Mouse (Mus musculus) myocyte (in vitro differentiated cells): Measurements from ENCODE around the gene Gm14569. TPM values are rescaled to one million over a fixed set of nuclear protein-coding genes. Genes with fewer than 3 reads are reported as not detected.

Experiments
- H3K27me3 ChIP-seq: one replicate; pipeline ENCODE4 v1.6.1; 2011; ENCODE audit not compliant: control insufficient read depth, insufficient read depth, insufficient read length
- H3K36me3 ChIP-seq: one replicate; pipeline ENCODE4 v1.6.1; 2011; ENCODE audit not compliant: control insufficient read depth, insufficient read depth
- H3K4me2 ChIP-seq: one replicate; pipeline ENCODE4 v1.6.1; 2011; ENCODE audit warnings: low read depth, control low read depth
- H3K4me3 ChIP-seq: one replicate; pipeline ENCODE4 v1.5.1; 2011; ENCODE audit warnings: mild to moderate bottlenecking, control low read depth, moderate library complexity
- H3K79me2 ChIP-seq: one replicate; pipeline ENCODE4 v1.6.1; 2011; ENCODE audit not compliant: control insufficient read depth, insufficient read depth
- H3ac ChIP-seq: one replicate; pipeline ENCODE4 v1.6.1; 2011; ENCODE audit not compliant: control insufficient read depth, insufficient read length
- CEBPB ChIP-seq: IDR thresholded peaks from 2 replicates; pipeline ENCODE4 v1.6.1; 2011; ENCODE audit warnings: mild to moderate bottlenecking, moderate library complexity; ENCODE audit not compliant: poor library complexity, insufficient read depth, severe bottlenecking
- E2F4 ChIP-seq: IDR thresholded peaks from one replicate; pipeline ENCODE4 v1.6.1; 2011; ENCODE audit warnings: mild to moderate bottlenecking, control low read depth, moderate library complexity; ENCODE audit not compliant: insufficient read depth
- MAX ChIP-seq: IDR thresholded peaks from one replicate; pipeline ENCODE4 v1.6.1; 2011; ENCODE audit warnings: low read depth, mild to moderate bottlenecking, control low read depth
- MYOD1 ChIP-seq, 3 experiments: IDR thresholded peaks; one replicate each; pipeline ENCODE4 v1.6.1; 2011; ENCODE audit warnings: control low read depth in 2 of 3, low read depth in 2 of 3, mild to moderate bottlenecking in 2 of 3, moderate library complexity in 1 of 3; ENCODE audit not compliant: insufficient read length in 2 of 3, control insufficient read depth in 1 of 3
- MYOG ChIP-seq, 3 experiments: IDR thresholded peaks; one replicate each; pipeline ENCODE4 v1.6.1; 2011; ENCODE audit warnings: control low read depth in 2 of 3, low read depth in 2 of 3, mild to moderate bottlenecking in 2 of 3; ENCODE audit not compliant: insufficient read length in 2 of 3, control insufficient read depth in 1 of 3, insufficient read depth in 1 of 3
- POLR2A ChIP-seq: IDR thresholded peaks from one replicate; pipeline ENCODE4 v1.6.1; 2011; ENCODE audit warnings: low read depth, mild to moderate bottlenecking, control low read depth, moderate library complexity; ENCODE audit not compliant: insufficient read length
- POLR2AphosphoS2 ChIP-seq: IDR thresholded peaks from one replicate; pipeline ENCODE4 v1.6.1; 2011; ENCODE audit warnings: low read depth, control low read depth; ENCODE audit not compliant: insufficient read length
- REST ChIP-seq: IDR thresholded peaks from one replicate; pipeline ENCODE4 v1.6.1; 2011; ENCODE audit warnings: mild to moderate bottlenecking, control low read depth, moderate library complexity; ENCODE audit not compliant: insufficient read depth, insufficient read length
- SRF ChIP-seq: IDR thresholded peaks from one replicate; pipeline ENCODE4 v1.6.1; 2011; ENCODE audit warnings: low read depth; ENCODE audit not compliant: control insufficient read depth, insufficient read length
- TCF12 ChIP-seq: IDR thresholded peaks from one replicate; pipeline ENCODE4 v1.6.1; 2011; ENCODE audit warnings: mild to moderate bottlenecking, control low read depth; ENCODE audit not compliant: poor library complexity, insufficient read depth, severe bottlenecking
- TCF3 ChIP-seq: IDR thresholded peaks from one replicate; pipeline ENCODE4 v1.6.1; 2011; ENCODE audit warnings: low read depth, control low read depth; ENCODE audit not compliant: insufficient read length
- USF1 ChIP-seq: IDR thresholded peaks from one replicate; pipeline ENCODE4 v1.6.1; 2011; ENCODE audit warnings: low read depth, mild to moderate bottlenecking, control low read depth, moderate library complexity
- polyA plus RNA-seq: library from polyadenylated mRNA; unstranded; fragments of >200 nt; fragmentation: generic; extraction: Trizol; gene quantifications from one replicate; pipeline ENCODE4 v1.2.1, GENCODE M21; 2012; ENCODE audit warnings: missing spikeins

The Gm14569 gene
- polyA plus RNA-seq, 1 experiment: not detected

GRCm38 (mm10) chrX:36474103-36474751, 17.4 kb downstream of the Gm14569 start:
- Histone ChIP-seq H3K4me2 (no peak overlapping the region), H3ac (no peak overlapping the region), H3K27me3 (no peaks in the 10 kb centered on the region), H3K4me3 (no peak overlapping the region), H3K79me2 (no peaks in the 10 kb centered on the region), H3K36me3 (no peaks in the 10 kb centered on the region)
- TF ChIP-seq POLR2A (no peak), MYOG (IDR thresholded peaks at IDR 0.05; ENCODE audit: control insufficient read depth in 1 of 3, insufficient read depth in 1 of 3, insufficient read length in 2 of 3, low read depth in 2 of 3) (no peak), CEBPB (no peak), USF1 (no peak)

- no peak overlapping the region for H3ac ChIP-seq
- no peaks in the 10 kb centered on the region for H3K79me2 ChIP-seq
- TF ChIP-seq POLR2A (no peak), USF1 (no peak), TCF12 (no peak), E2F4 (no peak), MYOG (IDR thresholded peaks at IDR 0.05; ENCODE audit: control insufficient read depth in 1 of 3, insufficient read depth in 1 of 3, insufficient read length in 2 of 3, low read depth in 2 of 3) (no peak), REST (no peak), MYOD1 (IDR thresholded peaks at IDR 0.05; ENCODE audit: control insufficient read depth in 1 of 3, insufficient read length in 2 of 3, low read depth in 2 of 3) (no peak), POLR2AphosphoS2 (no peak), TCF3 (no peak), MAX (no peak), CEBPB (no peak), SRF (no peak)
- no peak overlapping the region for H3K4me2 ChIP-seq
- no peaks in the 10 kb centered on the region for H3K36me3 ChIP-seq
- no peaks in the 10 kb centered on the region for H3K27me3 ChIP-seq
- no peak overlapping the region for H3K4me3 ChIP-seq
Measured at GRCm38 (mm10) chrX:36456031-36456430, 35.6 kb downstream of the Gm14569 start.

- no peak for TF ChIP-seq POLR2A
- Histone ChIP-seq H3K4me2 (no peak overlapping the region), H3ac (no peak overlapping the region), H3K4me3 (no peak overlapping the region), H3K36me3 (no peaks in the 10 kb centered on the region), H3K27me3 (no peaks in the 10 kb centered on the region), H3K79me2 (no peaks in the 10 kb centered on the region)
Measured at GRCm38 (mm10) chrX:36437932-36438331, 53.7 kb downstream of the Gm14569 start.

GRCm38 (mm10) chrX:36434993-36435392, 56.6 kb downstream of the Gm14569 start:
- H3K79me2 ChIP-seq: no peaks in the 10 kb centered on the region
- H3K27me3 ChIP-seq: no peaks in the 10 kb centered on the region
- no peak for TF ChIP-seq SRF
- no peak for TF ChIP-seq POLR2AphosphoS2
- TF ChIP-seq CEBPB: no peak
- TF ChIP-seq TCF3: no peak
- no peak for TF ChIP-seq E2F4
- TF ChIP-seq MYOG (IDR thresholded peaks at IDR 0.05; ENCODE audit: control insufficient read depth in 1 of 3, insufficient read depth in 1 of 3, insufficient read length in 2 of 3, low read depth in 2 of 3): no peak
- no peak for TF ChIP-seq MYOD1 (IDR thresholded peaks at IDR 0.05; ENCODE audit: control insufficient read depth in 1 of 3, insufficient read length in 2 of 3, low read depth in 2 of 3)
- no peak for TF ChIP-seq REST
- no peak for TF ChIP-seq MAX
- no peak for TF ChIP-seq TCF12
- no peak for TF ChIP-seq POLR2A
- no peak for TF ChIP-seq USF1
- H3K4me3 ChIP-seq: no peak overlapping the region
- no peak overlapping the region for H3ac ChIP-seq
- no peak overlapping the region for H3K4me2 ChIP-seq
- H3K36me3 ChIP-seq: no peaks in the 10 kb centered on the region

GRCm38 (mm10) chrX:36419153-36419552, 72.5 kb downstream of the Gm14569 start:
- H3K4me3 ChIP-seq: no peak overlapping the region
- no peaks in the 10 kb centered on the region for H3K79me2 ChIP-seq
- no peak overlapping the region for H3ac ChIP-seq
- H3K36me3 ChIP-seq: no peaks in the 10 kb centered on the region
- H3K27me3 ChIP-seq: no peaks in the 10 kb centered on the region
- no peak overlapping the region for H3K4me2 ChIP-seq
- no peak for TF ChIP-seq CEBPB
- TF ChIP-seq MYOG (IDR thresholded peaks at IDR 0.05; ENCODE audit: control insufficient read depth in 1 of 3, insufficient read depth in 1 of 3, insufficient read length in 2 of 3, low read depth in 2 of 3): no peak
- no peak for TF ChIP-seq REST
- TF ChIP-seq POLR2A: no peak
- no peak for TF ChIP-seq TCF3
- no peak for TF ChIP-seq POLR2AphosphoS2
- TF ChIP-seq MAX: no peak
- no peak for TF ChIP-seq USF1
- TF ChIP-seq E2F4: no peak
- TF ChIP-seq TCF12: no peak
- no peak for TF ChIP-seq SRF
- TF ChIP-seq MYOD1 (IDR thresholded peaks at IDR 0.05; ENCODE audit: control insufficient read depth in 1 of 3, insufficient read length in 2 of 3, low read depth in 2 of 3): no peak
